Mouse (Mus musculus): Measurements from ENCODE around the gene Slc25a39. TPM values are rescaled to one million over a fixed set of nuclear protein-coding genes. Genes with fewer than 3 reads are reported as not detected.
A peak's percentile ranks its signal among the peaks of the same experiment; 100 is the strongest.

Gene Slc25a39
- total and polyA plus RNA-seq, 2 experiments: 181 to 1,099 TPM

GRCm38 (mm10) chr11:102434816-102435705, 27.3 kb upstream of the Slc25a39 start:
- DNase-seq (ENCODE audit: extremely low read depth, low read depth, low spot score): no peak
- no peak overlapping the region for H3K4me3 ChIP-seq (ENCODE audit: insufficient read depth, low read depth, low read length)
- no peaks in the 10 kb centered on the region; the same call in 1 of the 2 replicates for H3K79me2 ChIP-seq (ENCODE audit: control insufficient read depth, insufficient read depth, low read length)
- no peak for TF ChIP-seq POLR2A (IDR thresholded peaks at IDR 0.05; ENCODE audit: extremely low read depth, insufficient read depth, low read length)
- no peak for TF ChIP-seq CTCF (IDR thresholded peaks at IDR 0.05; ENCODE audit: low read depth, low read length)
- H3K4me1 ChIP-seq (ENCODE audit: control insufficient read depth, insufficient read depth, low read length): peaks cover 16% of the 10 kb centered on the region
- H3K27ac ChIP-seq (replicated peaks; ENCODE audit: insufficient read depth, low read depth, low read length): no peak overlapping the region
- H3K9ac ChIP-seq (ENCODE audit: low read depth, low read length): no peak overlapping the region
- peaks cover 11% of the 10 kb centered on the region; the same call in 1 of the 2 replicates for H3K36me3 ChIP-seq (ENCODE audit: control insufficient read depth, insufficient read depth, low read length)
- 86% methylated on average over 11 of the region's 11 CpGs for WGBS
- no peaks in the 10 kb centered on the region for H3K27me3 ChIP-seq (ENCODE audit: control insufficient read depth, insufficient read depth, low read length)

GRCm38 (mm10) chr11:102434406-102434805, 26.7 kb upstream of the Slc25a39 start:
- WGBS: 23% methylated on average over 7 of the region's 7 CpGs
- H3K4me1 ChIP-seq (ENCODE audit: control insufficient read depth, insufficient read depth, low read length): peaks cover 17% of the 10 kb centered on the region
- TF ChIP-seq POLR2A (IDR thresholded peaks at IDR 0.05; ENCODE audit: extremely low read depth, insufficient read depth, low read length): no peak
- TF ChIP-seq CTCF (IDR thresholded peaks at IDR 0.05; ENCODE audit: low read depth, low read length): peak; percentile 92

GRCm38 (mm10) chr11:102433866-102434265, 26.1 kb upstream of the Slc25a39 start:
- no peaks in the 10 kb centered on the region for H3K27me3 ChIP-seq (ENCODE audit: control insufficient read depth, insufficient read depth, low read length)
- no peak for DNase-seq (ENCODE audit: extremely low read depth, low read depth, low spot score)

More at GRCm38 (mm10) chr11:102434406-102434805, 26.7 kb upstream of the Slc25a39 start:
- Histone ChIP-seq H3K27ac (replicated peaks; ENCODE audit: insufficient read depth, low read depth, low read length) (no peak overlapping the region), H3K4me3 (ENCODE audit: insufficient read depth, low read depth, low read length) (no peak overlapping the region), H3K27me3 (ENCODE audit: control insufficient read depth, insufficient read depth, low read length) (no peaks in the 10 kb centered on the region), H3K79me2 (ENCODE audit: control insufficient read depth, insufficient read depth, low read length) (no peaks in the 10 kb centered on the region; the same call in 1 of the 2 replicates), H3K36me3 (ENCODE audit: control insufficient read depth, insufficient read depth, low read length) (peaks cover 11% of the 10 kb centered on the region; the same call in 1 of the 2 replicates), H3K9ac (ENCODE audit: low read depth, low read length) (no peak overlapping the region)
- peak; percentile 64 for DNase-seq (ENCODE audit: extremely low read depth, low read depth, low spot score)

GRCm38 (mm10) chr11:102432896-102433295, 25.1 kb upstream of the Slc25a39 start:
- Histone ChIP-seq H3K36me3 (ENCODE audit: control insufficient read depth, insufficient read depth, low read length) (peaks cover 11% of the 10 kb centered on the region; the same call in 1 of the 2 replicates), H3K9ac (ENCODE audit: low read depth, low read length) (peak overlapping the region; percentile 39), H3K27ac (replicated peaks; ENCODE audit: insufficient read depth, low read depth, low read length) (peak overlapping the region; percentile 83), H3K4me1 (ENCODE audit: control insufficient read depth, insufficient read depth, low read length) (peaks cover 18% of the 10 kb centered on the region), H3K79me2 (ENCODE audit: control insufficient read depth, insufficient read depth, low read length) (no peaks in the 10 kb centered on the region; the same call in 1 of the 2 replicates), H3K4me3 (ENCODE audit: insufficient read depth, low read depth, low read length) (no peak overlapping the region), H3K27me3 (ENCODE audit: control insufficient read depth, insufficient read depth, low read length) (no peaks in the 10 kb centered on the region)
- peak; percentile 99 for DNase-seq (ENCODE audit: extremely low read depth, low read depth, low spot score)
- no peak for TF ChIP-seq CTCF (IDR thresholded peaks at IDR 0.05; ENCODE audit: low read depth, low read length)
- TF ChIP-seq POLR2A (IDR thresholded peaks at IDR 0.05; ENCODE audit: extremely low read depth, insufficient read depth, low read length): no peak
- WGBS: 20% methylated on average over 6 of the region's 6 CpGs

More at GRCm38 (mm10) chr11:102433866-102434265, 26.1 kb upstream of the Slc25a39 start:
- Histone ChIP-seq H3K9ac (ENCODE audit: low read depth, low read length) (0 out of 2 replicates have a peak overlapping the region, but pooled peaks have one; percentile 39), H3K4me1 (ENCODE audit: control insufficient read depth, insufficient read depth, low read length) (peaks cover 18% of the 10 kb centered on the region), H3K4me3 (ENCODE audit: insufficient read depth, low read depth, low read length) (no peak overlapping the region), H3K79me2 (ENCODE audit: control insufficient read depth, insufficient read depth, low read length) (no peaks in the 10 kb centered on the region; the same call in 1 of the 2 replicates), H3K36me3 (ENCODE audit: control insufficient read depth, insufficient read depth, low read length) (peaks cover 11% of the 10 kb centered on the region; the same call in 1 of the 2 replicates), H3K27ac (replicated peaks; ENCODE audit: insufficient read depth, low read depth, low read length) (no peak overlapping the region)
- TF ChIP-seq CTCF (IDR thresholded peaks at IDR 0.05; ENCODE audit: low read depth, low read length) (no peak), POLR2A (IDR thresholded peaks at IDR 0.05; ENCODE audit: extremely low read depth, insufficient read depth, low read length) (no peak)
- WGBS: 84% methylated on average over 7 of the region's 7 CpGs

GRCm38 (mm10) chr11:102432115-102432843, 24.5 kb upstream of the Slc25a39 start:
- H3K79me2 ChIP-seq (ENCODE audit: control insufficient read depth, insufficient read depth, low read length): no peaks in the 10 kb centered on the region; the same call in 1 of the 2 replicates
- H3K27me3 ChIP-seq (ENCODE audit: control insufficient read depth, insufficient read depth, low read length): no peaks in the 10 kb centered on the region
- H3K27ac ChIP-seq (replicated peaks; ENCODE audit: insufficient read depth, low read depth, low read length): peak overlapping the region; percentile 83
- peak; percentile 42 for DNase-seq (ENCODE audit: extremely low read depth, low read depth, low spot score)
- 24% methylated on average over 16 of the region's 16 CpGs for WGBS
- TF ChIP-seq POLR2A (IDR thresholded peaks at IDR 0.05; ENCODE audit: extremely low read depth, insufficient read depth, low read length) (no peak), CTCF (IDR thresholded peaks at IDR 0.05; ENCODE audit: low read depth, low read length) (no peak)
- peak overlapping the region; percentile 55 for H3K4me3 ChIP-seq (ENCODE audit: insufficient read depth, low read depth, low read length)
- peaks cover 11% of the 10 kb centered on the region; the same call in 1 of the 2 replicates for H3K36me3 ChIP-seq (ENCODE audit: control insufficient read depth, insufficient read depth, low read length)
- peaks cover 18% of the 10 kb centered on the region for H3K4me1 ChIP-seq (ENCODE audit: control insufficient read depth, insufficient read depth, low read length)
- peak overlapping the region; percentile 79 for H3K9ac ChIP-seq (ENCODE audit: low read depth, low read length)
